Mouse (Mus musculus): Measurements from ENCODE around the gene Dusp22. TPM values are rescaled to one million over a fixed set of nuclear protein-coding genes. Genes with fewer than 3 reads are reported as not detected.

The Dusp22 gene
- polyA plus RNA-seq, 1 experiment from 2014 or later = 11.8 TPM

- 71% methylated on average over 5 of the region's 5 CpGs for WGBS
- H3K9ac ChIP-seq (ENCODE audit: low read depth, low read length) = no peak overlapping the region
- H3K4me2 ChIP-seq = no peak overlapping the region
- no peaks in the 10 kb centered on the region for H3K9me3 ChIP-seq (ENCODE audit: control insufficient read depth, low read length)
- no peak overlapping the region for H3K4me3 ChIP-seq (ENCODE audit: low read depth, low read length)
- H3K4me1 ChIP-seq (replicated peaks; ENCODE audit: control insufficient read depth, insufficient read depth, low read length) = no peaks in the 10 kb centered on the region
- ATAC-seq (replicated peaks; ENCODE audit: low FRiP score) (no peak), DNase-seq (ENCODE audit: low spot score) (no peak)
- H3K36me3 ChIP-seq (ENCODE audit: control insufficient read depth, insufficient read depth, low read length) = no peaks in the 10 kb centered on the region
- no peaks in the 10 kb centered on the region for H3K27me3 ChIP-seq (replicated peaks; ENCODE audit: control insufficient read depth, insufficient read depth, low read length)
- H3K27ac ChIP-seq (ENCODE audit: low read depth, low read length) = no peak overlapping the region
Measured at GRCm38 (mm10) chr13:30697880-30698279, 38.1 kb downstream of the Dusp22 start.

DNA sequence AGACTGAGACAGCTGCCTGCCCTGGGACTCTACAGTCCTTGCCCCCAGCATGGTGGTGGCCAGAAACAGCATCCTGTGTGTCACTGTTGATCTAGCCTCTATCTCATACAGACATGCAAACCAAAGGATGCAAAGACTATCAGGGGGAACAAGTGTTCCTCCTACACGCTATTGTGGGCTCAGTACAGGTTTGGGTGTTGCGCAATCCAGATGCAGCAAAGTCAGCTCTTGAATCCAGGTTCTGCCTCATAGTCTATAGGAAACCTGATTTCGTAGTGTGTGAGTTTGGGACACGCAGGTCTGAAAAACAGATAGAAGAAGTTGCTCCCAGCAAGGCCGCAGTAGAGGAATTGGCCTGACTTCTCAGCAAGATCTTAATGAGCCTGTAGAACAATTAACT, 42.9 kb downstream of the Dusp22 start:
- WGBS = 83% methylated on average over 5 of the region's 5 CpGs
- no peak overlapping the region for H3K9ac ChIP-seq (ENCODE audit: low read depth, low read length)
- H3K4me1 ChIP-seq (replicated peaks; ENCODE audit: control insufficient read depth, insufficient read depth, low read length) = no peaks in the 10 kb centered on the region
- no peak overlapping the region for H3K27ac ChIP-seq (ENCODE audit: low read depth, low read length)
- ATAC-seq (replicated peaks; ENCODE audit: low FRiP score) = no peak
- no peaks in the 10 kb centered on the region for H3K36me3 ChIP-seq (ENCODE audit: control insufficient read depth, insufficient read depth, low read length)
- no peaks in the 10 kb centered on the region for H3K9me3 ChIP-seq (ENCODE audit: control insufficient read depth, low read length)
- H3K27me3 ChIP-seq (replicated peaks; ENCODE audit: control insufficient read depth, insufficient read depth, low read length) = no peaks in the 10 kb centered on the region
- no peak overlapping the region for H3K4me2 ChIP-seq
- H3K4me3 ChIP-seq (ENCODE audit: low read depth, low read length) = no peak overlapping the region
- no peak for DNase-seq (ENCODE audit: low spot score)

GRCm38 (mm10) chr13:30704246-30705095, 44.7 kb downstream of the Dusp22 start:
- Histone ChIP-seq H3K27ac (ENCODE audit: low read depth, low read length) (no peak overlapping the region), H3K9me3 (ENCODE audit: control insufficient read depth, low read length) (no peaks in the 10 kb centered on the region), H3K4me1 (replicated peaks; ENCODE audit: control insufficient read depth, insufficient read depth, low read length) (no peaks in the 10 kb centered on the region), H3K36me3 (ENCODE audit: control insufficient read depth, insufficient read depth, low read length) (no peaks in the 10 kb centered on the region), H3K27me3 (replicated peaks; ENCODE audit: control insufficient read depth, insufficient read depth, low read length) (no peaks in the 10 kb centered on the region), H3K4me2 (no peak overlapping the region), H3K4me3 (ENCODE audit: low read depth, low read length) (no peak overlapping the region), H3K9ac (ENCODE audit: low read depth, low read length) (no peak overlapping the region)
- DNase-seq (ENCODE audit: low spot score) (no peak), ATAC-seq (replicated peaks; ENCODE audit: low FRiP score) (no peak)
- 81% methylated on average over 8 of the region's 8 CpGs for WGBS

DNA sequence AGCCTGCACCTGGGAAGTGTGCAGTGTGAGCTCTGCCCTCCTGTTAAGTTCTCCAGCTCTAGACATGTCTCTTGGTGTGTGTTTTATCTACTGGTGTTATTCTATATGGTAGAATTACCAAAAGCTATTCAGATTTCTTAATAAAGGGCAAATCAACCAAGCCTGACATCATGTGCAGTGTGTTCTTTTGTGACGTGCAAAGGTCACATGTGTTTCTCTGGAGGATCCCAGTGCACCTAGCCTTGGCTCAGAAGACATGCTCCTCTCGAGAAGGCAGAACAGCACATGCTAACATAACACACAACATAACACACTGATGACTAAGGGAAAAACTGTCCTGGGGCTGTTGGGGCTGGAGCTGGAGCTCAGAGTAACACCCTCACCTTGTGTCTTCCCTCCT, 51.3 kb downstream of the Dusp22 start:
- no peak overlapping the region for H3K4me3 ChIP-seq (ENCODE audit: low read depth, low read length)
- no peak overlapping the region for H3K4me2 ChIP-seq
- no peaks in the 10 kb centered on the region for H3K4me1 ChIP-seq (replicated peaks; ENCODE audit: control insufficient read depth, insufficient read depth, low read length)
- H3K27ac ChIP-seq (ENCODE audit: low read depth, low read length) = no peak overlapping the region
- H3K9me3 ChIP-seq (ENCODE audit: control insufficient read depth, low read length) = no peaks in the 10 kb centered on the region
- ATAC-seq (replicated peaks; ENCODE audit: low FRiP score) = no peak
- DNase-seq (ENCODE audit: low spot score) = no peak
- 71% methylated on average over 2 of the region's 2 CpGs for WGBS
- no peaks in the 10 kb centered on the region for H3K36me3 ChIP-seq (ENCODE audit: control insufficient read depth, insufficient read depth, low read length)
- no peak overlapping the region for H3K9ac ChIP-seq (ENCODE audit: low read depth, low read length)
- H3K27me3 ChIP-seq (replicated peaks; ENCODE audit: control insufficient read depth, insufficient read depth, low read length) = no peaks in the 10 kb centered on the region

GRCm38 (mm10) chr13:30711711-30712110, 51.9 kb downstream of the Dusp22 start:
- Histone ChIP-seq H3K27ac (ENCODE audit: low read depth, low read length) (no peak overlapping the region), H3K4me1 (replicated peaks; ENCODE audit: control insufficient read depth, insufficient read depth, low read length) (no peaks in the 10 kb centered on the region), H3K27me3 (replicated peaks; ENCODE audit: control insufficient read depth, insufficient read depth, low read length) (no peaks in the 10 kb centered on the region), H3K9ac (ENCODE audit: low read depth, low read length) (no peak overlapping the region), H3K4me3 (ENCODE audit: low read depth, low read length) (no peak overlapping the region), H3K9me3 (ENCODE audit: control insufficient read depth, low read length) (no peaks in the 10 kb centered on the region), H3K4me2 (no peak overlapping the region), H3K36me3 (ENCODE audit: control insufficient read depth, insufficient read depth, low read length) (no peaks in the 10 kb centered on the region)
- 88% methylated on average over 3 of the region's 3 CpGs for WGBS
- DNase-seq (ENCODE audit: low spot score) (no peak), ATAC-seq (replicated peaks; ENCODE audit: low FRiP score) (no peak)

GRCm38 (mm10) chr13:30712280-30712679, 52.5 kb downstream of the Dusp22 start:
- no peak overlapping the region for H3K27ac ChIP-seq (ENCODE audit: low read depth, low read length)
- no peak for DNase-seq (ENCODE audit: low spot score)
- H3K4me2 ChIP-seq = no peak overlapping the region
- H3K27me3 ChIP-seq (replicated peaks; ENCODE audit: control insufficient read depth, insufficient read depth, low read length) = no peaks in the 10 kb centered on the region
- ATAC-seq (replicated peaks; ENCODE audit: low FRiP score) = no peak
- 75% methylated on average over 6 of the region's 6 CpGs for WGBS
- H3K4me3 ChIP-seq (ENCODE audit: low read depth, low read length) = no peak overlapping the region
- H3K4me1 ChIP-seq (replicated peaks; ENCODE audit: control insufficient read depth, insufficient read depth, low read length) = no peaks in the 10 kb centered on the region
- no peaks in the 10 kb centered on the region for H3K9me3 ChIP-seq (ENCODE audit: control insufficient read depth, low read length)
- no peaks in the 10 kb centered on the region for H3K36me3 ChIP-seq (ENCODE audit: control insufficient read depth, insufficient read depth, low read length)
- no peak overlapping the region for H3K9ac ChIP-seq (ENCODE audit: low read depth, low read length)

GRCm38 (mm10) chr13:30713621-30714020, 53.8 kb downstream of the Dusp22 start:
- Histone ChIP-seq H3K27me3 (replicated peaks; ENCODE audit: control insufficient read depth, insufficient read depth, low read length) (no peaks in the 10 kb centered on the region), H3K4me2 (no peak overlapping the region), H3K36me3 (ENCODE audit: control insufficient read depth, insufficient read depth, low read length) (no peaks in the 10 kb centered on the region), H3K27ac (ENCODE audit: low read depth, low read length) (no peak overlapping the region), H3K4me1 (replicated peaks; ENCODE audit: control insufficient read depth, insufficient read depth, low read length) (no peaks in the 10 kb centered on the region), H3K4me3 (ENCODE audit: low read depth, low read length) (no peak overlapping the region), H3K9ac (ENCODE audit: low read depth, low read length) (no peak overlapping the region), H3K9me3 (ENCODE audit: control insufficient read depth, low read length) (no peaks in the 10 kb centered on the region)
- WGBS = 60% methylated on average over 3 of the region's 3 CpGs
- DNase-seq (ENCODE audit: low spot score) = no peak
- ATAC-seq (replicated peaks; ENCODE audit: low FRiP score) = no peak

GRCm38 (mm10) chr13:30714552-30714951, 54.8 kb downstream of the Dusp22 start:
- 88% methylated on average over 6 of the region's 6 CpGs for WGBS
- Histone ChIP-seq H3K4me2 (no peak overlapping the region), H3K27me3 (replicated peaks; ENCODE audit: control insufficient read depth, insufficient read depth, low read length) (no peaks in the 10 kb centered on the region), H3K27ac (ENCODE audit: low read depth, low read length) (no peak overlapping the region), H3K9me3 (ENCODE audit: control insufficient read depth, low read length) (no peaks in the 10 kb centered on the region), H3K4me1 (replicated peaks; ENCODE audit: control insufficient read depth, insufficient read depth, low read length) (no peaks in the 10 kb centered on the region), H3K4me3 (ENCODE audit: low read depth, low read length) (no peak overlapping the region), H3K36me3 (ENCODE audit: control insufficient read depth, insufficient read depth, low read length) (no peaks in the 10 kb centered on the region), H3K9ac (ENCODE audit: low read depth, low read length) (no peak overlapping the region)
- ATAC-seq (replicated peaks; ENCODE audit: low FRiP score) = no peak
- DNase-seq (ENCODE audit: low spot score) = no peak

- Histone ChIP-seq H3K27me3 (replicated peaks; ENCODE audit: control insufficient read depth, insufficient read depth, low read length) (no peaks in the 10 kb centered on the region), H3K27ac (ENCODE audit: low read depth, low read length) (no peak overlapping the region), H3K4me3 (ENCODE audit: low read depth, low read length) (no peak overlapping the region), H3K4me2 (no peak overlapping the region), H3K9me3 (ENCODE audit: control insufficient read depth, low read length) (no peaks in the 10 kb centered on the region), H3K36me3 (ENCODE audit: control insufficient read depth, insufficient read depth, low read length) (no peaks in the 10 kb centered on the region), H3K9ac (ENCODE audit: low read depth, low read length) (no peak overlapping the region), H3K4me1 (replicated peaks; ENCODE audit: control insufficient read depth, insufficient read depth, low read length) (no peaks in the 10 kb centered on the region)
- WGBS = 81% methylated on average over 7 of the region's 7 CpGs
- DNase-seq (ENCODE audit: low spot score) (no peak), ATAC-seq (replicated peaks; ENCODE audit: low FRiP score) (no peak)
Measured at GRCm38 (mm10) chr13:30715060-30715459, 55.3 kb downstream of the Dusp22 start.

Data from liver, embryonic 11.5 days (tissue).